Mouse (Mus musculus) lung, postnatal 10 days (tissue): ENCODE results near the gene Itfg2.

Experiments
- DNase-seq: peaks from one replicate; pipeline ENCODE4 v3.0.0; 2021

Itfg2 gene

DNA sequence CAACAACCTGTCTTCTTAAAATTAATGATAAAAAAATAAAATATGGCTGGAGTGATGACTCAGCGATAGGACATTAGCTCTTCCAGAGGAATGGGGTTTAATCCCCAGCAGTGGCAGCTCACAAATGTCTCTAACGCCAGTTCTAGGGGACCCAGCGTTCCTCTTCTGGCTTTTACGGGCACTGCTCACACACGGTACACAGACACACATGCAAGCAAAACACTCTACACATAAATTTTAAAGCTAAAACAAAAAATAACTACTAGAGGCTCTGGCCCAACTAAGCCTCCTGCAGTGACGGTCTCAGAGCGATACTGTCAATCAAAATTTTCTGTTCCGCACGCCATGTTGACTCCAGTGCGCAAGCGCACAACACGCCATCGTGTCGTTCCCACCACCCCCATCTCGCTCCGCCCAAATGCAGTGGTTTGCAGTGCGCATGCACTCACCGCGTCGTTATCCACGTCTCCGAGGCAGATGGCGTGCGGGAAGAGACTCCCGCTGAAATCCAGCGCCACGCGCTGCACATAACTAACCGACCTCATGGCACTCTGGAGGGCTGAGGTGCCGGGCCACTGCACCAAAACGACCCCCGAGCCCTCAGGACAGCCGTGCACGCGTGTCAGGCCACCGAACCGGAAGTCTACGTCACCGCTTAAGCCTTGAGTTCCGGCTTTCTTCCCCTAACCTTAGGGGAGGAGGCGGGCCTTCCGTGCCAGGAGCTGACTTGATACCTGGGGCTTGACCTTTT is at the start of gene Itfg2:
TSS of gene Itfg2 (minus strand) at position 663 of the 751 bp plus-strand sequence.
- DNase-seq: peak; percentile 98

DNA sequence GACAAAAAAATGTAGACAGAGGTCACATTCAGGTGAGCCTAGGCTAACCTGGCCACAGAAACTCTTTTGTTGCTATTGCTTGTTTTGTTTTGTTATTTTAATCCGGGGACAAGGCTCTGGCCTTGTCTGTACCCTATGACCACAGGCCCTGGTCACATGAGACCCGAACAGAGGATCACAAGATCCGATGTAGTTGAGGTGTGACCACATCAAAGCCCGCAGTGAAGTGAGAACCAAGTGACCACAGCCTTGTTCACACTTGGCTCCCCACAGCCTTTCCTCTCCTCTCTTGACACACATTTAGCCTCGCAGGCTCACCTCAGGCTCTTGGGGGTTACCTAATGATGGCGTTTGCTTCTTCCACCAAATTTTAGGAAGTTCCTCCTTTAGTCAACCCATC is 49.4 kb upstream of the Itfg2 start:
- DNase-seq: no peak

DNA sequence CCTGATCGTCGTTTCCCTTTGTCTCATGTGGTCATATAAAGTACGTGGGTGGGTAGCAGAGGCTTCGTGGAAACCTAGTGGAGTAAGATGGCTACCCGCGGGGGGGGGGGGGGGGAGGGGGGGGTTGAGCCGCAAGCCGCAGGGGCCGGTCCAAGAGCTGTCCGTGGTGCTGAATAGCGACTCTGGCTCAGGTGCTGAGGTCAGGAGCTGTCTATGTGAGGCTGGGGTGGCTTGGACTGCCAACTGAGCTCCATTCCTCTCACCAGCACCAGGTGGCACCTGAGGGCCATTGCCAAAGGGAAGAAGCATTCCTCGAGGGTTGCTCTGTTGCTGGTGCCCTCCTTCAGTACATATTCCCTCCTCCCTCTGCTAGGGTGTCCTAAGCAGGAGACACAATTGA is 44.7 kb upstream of the Itfg2 start:
- DNase-seq: peak; percentile 71

DNA sequence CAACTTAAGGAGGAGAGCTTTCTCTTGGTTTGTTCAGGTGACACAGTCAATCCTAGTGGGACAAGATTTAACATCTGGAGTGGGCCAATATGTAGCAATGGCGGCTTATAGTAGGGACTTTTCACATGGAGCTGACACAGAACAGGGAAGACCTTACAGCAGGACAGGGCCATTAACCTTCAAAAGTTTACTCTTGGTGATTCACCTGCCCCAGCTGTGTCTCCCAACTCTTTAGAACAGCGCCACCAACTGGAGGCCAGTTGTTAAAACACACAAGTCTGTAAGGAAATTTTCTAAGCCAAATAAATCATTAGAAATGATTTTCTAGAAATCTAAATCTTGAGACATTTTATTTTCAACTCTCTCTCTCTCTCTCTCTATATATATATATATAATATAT is 42.6 kb upstream of the Itfg2 start:
- peak; percentile 9 for DNase-seq

DNA sequence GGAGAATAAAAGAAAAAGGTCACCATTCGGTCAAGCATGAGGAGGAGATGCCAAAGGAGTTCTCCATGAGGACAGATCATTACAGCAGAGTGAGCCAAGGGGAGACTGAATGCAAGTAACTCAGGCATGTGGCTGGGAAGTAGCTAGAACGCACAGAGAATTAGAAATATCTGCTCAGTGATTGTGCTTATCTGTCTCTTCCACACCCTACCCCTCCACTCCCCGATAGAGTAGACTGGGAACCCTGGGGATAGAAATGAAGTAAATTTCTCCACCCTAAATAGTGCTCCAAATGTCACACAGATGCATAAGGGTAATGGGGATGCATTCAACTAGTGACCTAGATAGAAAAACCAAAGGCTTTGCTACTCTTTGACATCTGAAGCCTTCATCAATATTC is 41.8 kb upstream of the Itfg2 start:
- no peak for DNase-seq

DNA sequence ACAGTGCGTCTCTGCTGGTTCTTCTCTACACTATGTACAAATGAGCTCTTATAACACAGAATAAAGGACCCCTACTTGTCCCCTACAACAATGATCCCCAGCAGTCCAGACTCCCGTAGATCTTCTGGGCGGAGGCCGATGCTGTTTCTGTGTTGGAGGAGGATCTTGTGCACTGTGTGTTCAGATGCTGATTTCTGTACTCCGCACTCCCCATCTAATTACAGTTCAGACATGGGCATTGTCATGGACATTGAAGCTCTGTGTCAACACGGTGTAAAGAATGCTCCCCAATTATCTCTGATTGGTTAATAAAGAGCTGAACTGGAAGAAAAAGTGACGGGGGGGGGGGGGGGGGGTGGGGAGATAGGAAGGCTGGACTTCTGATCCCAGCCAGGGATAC is 41.3 kb upstream of the Itfg2 start:
- DNase-seq: no peak

DNA sequence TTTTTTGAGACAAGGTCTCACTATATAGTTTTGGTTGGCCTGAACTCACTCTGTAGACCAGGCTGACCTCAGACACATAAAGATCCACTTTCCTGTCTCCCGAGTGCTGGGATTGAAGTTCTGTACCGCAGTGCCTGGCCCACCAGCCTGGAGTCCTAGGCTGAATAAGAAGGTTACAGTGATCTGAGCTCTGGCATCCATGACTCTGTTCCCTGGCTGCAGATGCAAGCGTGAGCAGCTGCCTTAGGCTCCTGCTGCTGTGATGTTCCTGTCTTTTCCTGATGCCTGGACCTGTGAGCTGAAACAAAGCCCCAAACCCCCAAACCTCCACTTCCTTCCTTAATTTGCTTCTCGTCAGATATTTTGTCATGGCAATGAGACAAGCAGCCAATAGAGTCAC is 40.3 kb upstream of the Itfg2 start:
- no peak for DNase-seq

DNA sequence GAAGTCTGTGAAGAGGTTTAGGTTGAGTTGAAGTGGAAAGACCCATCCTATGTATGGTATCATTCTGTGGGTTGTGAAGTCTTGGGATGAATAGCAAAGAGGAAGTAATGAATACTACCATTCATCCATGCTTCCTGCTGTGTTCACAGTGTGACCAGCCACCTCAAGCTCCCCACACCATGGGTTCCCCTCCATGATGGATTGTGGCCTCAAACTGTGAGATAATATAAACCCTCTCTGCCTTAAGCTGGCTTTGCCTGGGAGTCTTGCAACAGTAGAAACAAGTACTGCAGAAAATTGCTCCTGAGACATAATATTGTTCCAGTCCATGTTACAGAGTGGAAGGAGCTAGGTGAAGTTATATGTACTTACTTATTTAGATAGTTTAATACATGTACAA is 36.9 kb upstream of the Itfg2 start:
- DNase-seq: no peak

DNA sequence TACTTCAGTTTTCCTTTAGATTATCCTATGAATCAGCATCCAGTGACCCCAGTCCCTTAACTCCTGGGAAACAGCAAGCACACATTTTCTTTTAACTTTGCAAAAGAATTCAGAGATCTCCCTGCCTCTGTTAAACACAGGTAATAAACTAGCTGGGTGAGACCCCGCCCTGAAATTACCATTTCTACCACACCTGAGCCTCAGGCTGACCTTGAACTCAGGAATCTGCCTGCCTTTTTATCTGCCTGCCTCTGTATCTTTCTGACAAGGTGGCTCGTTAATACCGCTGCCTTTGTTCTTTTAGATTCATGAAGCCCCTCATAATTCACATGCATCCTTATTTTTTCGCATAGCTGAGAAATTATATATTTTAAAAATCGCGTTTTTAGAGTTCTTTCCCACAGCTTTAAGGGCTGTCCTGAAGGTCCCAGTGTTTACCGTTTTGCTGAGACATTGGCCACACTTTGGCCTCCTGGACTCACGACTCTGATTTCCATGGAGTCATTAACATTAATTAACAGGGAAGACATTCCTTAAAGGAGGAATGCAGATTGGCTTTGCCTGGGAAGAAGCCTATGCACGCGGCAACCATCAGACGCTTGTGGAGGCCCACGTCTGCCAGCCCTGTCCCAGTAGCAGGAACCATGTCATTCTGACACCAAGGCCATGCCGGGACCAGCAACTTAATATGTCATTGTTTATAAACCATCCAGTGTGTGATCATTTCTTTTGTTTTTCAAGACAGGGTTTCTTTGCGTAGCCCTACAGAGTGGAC is 36.2 kb upstream of the Itfg2 start:
- DNase-seq: no peak

DNA sequence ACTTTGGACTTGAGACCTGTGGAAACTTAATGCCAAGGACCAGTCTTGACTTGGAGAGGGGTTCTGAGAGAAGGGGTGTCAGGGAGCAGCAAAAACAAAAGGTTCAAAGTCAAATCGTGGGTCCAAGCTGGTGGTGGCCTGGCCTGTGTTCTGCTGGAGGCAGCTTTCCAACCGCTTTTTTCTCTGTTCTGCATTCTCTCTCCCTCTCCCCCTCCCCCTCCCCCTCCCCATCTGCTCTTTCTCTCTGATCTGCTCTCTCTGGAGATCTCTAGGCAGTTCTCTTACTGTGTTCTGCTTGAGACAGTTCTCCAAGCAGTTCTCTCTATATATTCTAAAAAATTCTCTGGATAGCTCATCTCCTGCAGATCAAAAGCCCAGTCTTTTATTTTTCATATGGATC is 35.6 kb upstream of the Itfg2 start:
- no peak for DNase-seq

DNA sequence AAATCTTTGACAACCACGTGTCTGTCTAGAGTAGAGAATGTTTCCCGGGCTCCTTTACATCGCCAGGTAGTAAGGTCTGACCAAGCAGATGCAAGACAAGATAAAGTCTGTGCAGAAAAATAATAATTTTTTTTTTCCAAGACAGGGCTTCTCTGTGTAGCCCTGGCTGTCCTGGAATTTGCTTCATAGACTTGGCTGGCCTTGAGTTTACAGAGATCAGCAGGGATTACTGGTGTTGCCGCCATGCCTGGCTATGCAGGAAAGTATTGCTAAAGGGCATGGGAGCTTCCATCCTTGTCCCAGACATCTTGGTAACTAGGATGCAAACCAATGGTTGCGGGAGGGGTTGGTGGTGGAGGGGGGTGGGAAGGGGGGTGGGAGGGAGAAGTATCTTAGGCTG is 32.5 kb upstream of the Itfg2 start:
- DNase-seq: no peak

DNA sequence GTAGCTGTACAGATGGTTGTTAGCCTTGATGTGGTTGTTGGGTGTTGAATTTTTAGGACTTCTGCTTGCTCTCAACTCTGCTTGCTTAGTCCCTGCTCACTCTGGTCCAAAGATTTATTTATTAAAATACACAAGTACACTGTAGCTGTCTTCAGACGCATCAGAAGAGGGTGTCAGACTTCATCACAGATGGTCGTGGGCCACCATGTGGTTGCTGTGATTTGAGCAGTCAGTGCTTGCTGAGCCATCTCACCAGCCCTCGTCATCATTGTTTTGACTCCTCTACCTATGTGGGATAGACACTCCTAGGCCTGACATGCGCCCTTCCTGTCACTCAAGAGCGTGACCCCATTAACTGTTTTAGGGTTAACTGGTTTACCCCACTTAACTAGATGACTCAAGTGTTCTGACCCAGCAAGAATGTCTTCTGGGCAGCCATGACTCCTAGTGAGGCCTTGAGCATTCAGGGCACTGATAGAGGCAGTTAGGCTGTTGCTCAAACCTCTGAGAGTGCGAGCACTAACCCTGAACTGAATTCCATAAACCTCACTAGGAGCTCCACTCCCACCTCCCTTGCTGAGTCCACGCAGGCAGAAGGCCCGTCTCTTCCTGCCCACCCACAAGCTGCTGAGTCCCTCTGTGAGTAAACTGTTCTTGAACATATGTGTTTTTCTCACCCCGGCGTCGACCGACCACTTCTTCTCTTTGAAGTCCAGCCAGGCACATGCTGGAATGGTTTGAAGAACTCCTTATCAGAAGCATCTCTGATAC is 31.3 kb upstream of the Itfg2 start:
- DNase-seq: no peak

DNA sequence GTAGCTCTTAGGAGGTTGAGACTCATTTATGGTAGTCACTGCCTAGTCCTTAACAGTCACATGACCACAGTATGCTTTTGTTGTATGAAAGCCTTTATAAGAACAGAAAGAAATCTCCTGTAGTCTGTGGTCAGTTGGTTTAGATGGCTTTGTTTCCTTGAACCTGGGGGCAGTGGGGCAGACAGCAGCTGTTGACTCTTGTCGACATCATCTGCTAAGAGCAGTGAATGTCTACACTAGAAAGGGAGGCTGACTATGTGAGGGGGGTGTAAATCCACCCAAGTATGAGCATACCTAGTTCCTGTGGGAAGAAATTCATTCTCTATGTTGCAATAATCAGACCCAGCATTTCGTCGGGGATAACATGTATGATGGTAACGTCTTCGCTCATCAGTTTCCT is 22.3 kb upstream of the Itfg2 start:
- DNase-seq: no peak

DNA sequence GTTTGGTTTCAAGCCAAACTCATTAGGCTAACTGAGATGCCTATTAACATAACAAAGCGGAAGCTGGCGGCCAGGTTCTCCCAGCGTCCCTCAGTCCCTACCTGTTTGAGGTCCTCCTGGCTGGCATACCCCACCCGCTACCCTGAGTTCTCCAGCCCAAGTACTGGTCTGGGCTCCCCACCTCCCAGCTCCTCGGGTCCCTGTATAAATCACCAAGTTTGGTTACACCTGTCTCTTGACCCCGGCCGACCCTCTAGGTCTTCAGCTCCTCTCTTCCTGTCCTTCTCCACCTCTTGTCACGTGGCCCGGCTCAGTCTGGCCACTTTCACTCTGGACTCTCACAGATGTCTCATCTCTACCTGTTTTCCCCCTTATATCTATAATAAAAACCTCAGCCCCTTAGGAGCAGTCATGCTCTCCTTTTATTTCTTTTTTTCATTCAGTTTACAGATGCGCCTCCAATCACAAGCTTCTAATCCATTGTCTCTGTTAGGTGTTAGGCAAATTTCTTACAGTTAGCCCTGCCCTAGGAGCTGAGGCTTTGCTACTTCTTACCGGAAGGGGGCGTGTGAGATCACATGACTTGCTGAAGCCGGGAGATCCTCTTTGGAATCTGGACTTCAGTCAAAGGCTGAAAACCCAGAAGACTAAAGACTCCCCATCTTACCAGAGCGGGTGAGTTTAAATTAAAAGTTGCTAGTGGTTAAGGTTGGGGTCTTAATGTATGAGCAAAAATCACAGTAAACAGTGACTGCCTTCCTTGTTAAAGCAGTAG is 21.2 kb upstream of the Itfg2 start:
- DNase-seq: peak; percentile 79

DNA sequence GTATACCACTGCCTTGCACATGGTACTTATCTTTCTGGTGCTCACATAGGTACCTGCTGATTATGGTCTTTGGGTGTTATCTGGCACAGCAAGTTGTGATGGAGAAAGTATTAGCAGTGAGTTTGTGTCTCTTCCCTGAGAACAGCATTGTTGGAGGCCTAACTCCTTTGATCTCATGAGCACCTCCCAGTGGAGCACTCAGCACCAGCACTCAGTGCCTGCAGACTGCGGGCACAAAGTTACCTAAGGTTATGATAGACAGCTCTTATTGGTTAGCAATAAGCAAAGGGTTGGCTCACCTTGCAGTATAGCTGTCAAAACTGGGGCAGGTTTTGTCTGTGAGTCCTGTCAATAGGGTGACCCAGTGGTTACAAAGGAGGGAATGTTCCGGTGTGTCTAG is 15.5 kb upstream of the Itfg2 start:
- no peak for DNase-seq

DNA sequence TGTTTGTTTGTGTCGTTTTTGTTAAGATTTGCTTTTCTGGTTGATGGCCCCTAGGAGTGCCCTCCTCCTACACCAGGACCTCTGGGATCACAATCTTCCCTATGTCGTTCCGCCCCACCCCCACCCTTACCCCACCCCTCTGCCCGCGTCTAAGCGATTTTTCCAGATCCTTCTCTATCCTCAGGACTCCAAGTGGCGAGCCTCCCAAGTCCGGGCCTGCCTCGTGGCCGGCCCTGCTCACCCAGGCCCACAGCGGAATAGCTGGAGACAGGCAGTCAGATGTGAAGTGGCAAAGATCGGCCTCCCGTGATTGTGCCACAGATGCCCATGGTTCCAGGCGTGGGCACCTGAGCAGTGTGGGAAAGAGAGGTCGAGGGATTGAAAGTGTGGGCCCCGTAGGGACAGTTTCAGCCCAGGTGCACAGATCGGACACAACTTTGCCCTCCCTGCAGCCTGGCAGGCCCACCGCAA is 14.2 kb upstream of the Itfg2 start:
- no peak for DNase-seq

DNA sequence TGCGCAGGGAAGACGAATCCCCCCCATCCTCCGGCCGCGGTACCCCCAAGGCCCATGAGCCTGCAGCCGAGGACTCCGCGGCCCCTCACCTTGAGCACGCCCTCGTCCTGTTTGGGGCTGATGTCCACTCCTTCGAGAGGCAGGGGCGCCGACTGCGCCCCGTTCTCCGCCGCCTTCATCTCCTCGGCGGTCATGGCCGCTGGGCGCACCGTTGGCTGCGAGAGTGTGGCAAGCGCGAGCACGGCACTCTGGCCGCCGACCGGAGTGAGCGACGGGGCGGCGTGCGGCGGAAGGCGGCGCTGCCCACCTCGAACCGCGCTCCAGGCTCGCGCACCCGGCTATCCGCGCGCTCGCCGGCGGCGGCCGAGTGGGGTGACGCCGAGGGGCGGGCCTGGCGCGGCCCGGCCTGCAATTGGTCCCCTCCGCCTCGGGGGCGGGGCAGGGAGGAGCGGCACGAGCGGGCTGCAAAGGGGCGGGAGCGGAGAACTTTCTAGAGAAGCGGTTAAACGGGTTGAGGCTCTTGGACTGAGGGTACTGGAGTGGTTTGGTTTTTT is 13.7 kb upstream of the Itfg2 start, which contains the start of gene Fkbp4:
TSS of gene Fkbp4 (minus strand) at position 361 of the 554 bp plus-strand sequence.
- peak; percentile 97 for DNase-seq

DNA sequence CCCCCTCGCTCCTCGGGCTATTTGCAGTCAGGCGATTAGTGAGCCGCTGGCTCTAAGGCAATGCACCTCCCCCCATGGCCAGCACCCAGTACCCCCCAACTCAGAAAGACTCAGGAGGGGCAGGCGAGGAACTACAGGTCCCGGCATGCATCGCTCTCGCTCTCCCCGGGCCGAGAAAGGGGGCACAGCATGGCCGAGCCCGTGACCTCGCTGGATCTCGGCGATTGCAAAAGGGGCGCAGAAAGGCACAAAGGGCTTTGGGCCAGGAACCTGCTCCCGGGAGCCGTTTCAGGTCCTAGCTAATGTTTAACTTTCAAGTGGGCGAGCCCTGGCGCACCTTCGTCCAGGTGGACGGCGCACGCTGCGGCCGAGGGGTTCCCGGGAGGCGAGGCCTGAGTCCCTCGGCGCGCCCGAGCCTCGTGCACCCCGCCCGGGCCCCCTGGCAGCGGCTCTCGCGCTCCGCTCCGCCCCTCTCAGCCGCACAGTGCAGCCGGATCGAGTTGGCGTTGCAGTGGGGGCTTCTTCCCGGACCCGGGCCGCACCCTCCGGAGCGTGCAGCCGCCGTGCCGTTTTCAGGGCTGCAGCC is 13.1 kb upstream of the Itfg2 start:
- peak; percentile 77 for DNase-seq

DNA sequence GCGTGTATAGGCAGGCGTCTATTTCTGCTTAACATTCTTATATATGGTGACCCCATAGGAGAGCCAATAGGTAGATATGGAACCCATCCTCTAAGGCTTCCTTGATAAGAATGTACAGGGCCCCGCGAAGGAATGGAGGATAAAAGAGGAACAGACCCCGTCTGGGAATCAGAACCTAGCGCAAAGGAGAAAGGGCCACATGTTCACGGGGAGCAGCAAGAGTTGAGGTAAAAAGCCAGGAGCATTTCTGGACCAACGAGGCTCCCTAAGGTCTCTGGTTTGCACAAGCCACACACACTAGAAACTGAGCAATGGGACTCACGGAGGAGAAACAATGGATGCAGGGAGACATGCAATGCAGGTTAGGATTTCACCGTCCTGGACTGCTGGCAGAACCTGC is 12.6 kb upstream of the Itfg2 start:
- no peak for DNase-seq

DNA sequence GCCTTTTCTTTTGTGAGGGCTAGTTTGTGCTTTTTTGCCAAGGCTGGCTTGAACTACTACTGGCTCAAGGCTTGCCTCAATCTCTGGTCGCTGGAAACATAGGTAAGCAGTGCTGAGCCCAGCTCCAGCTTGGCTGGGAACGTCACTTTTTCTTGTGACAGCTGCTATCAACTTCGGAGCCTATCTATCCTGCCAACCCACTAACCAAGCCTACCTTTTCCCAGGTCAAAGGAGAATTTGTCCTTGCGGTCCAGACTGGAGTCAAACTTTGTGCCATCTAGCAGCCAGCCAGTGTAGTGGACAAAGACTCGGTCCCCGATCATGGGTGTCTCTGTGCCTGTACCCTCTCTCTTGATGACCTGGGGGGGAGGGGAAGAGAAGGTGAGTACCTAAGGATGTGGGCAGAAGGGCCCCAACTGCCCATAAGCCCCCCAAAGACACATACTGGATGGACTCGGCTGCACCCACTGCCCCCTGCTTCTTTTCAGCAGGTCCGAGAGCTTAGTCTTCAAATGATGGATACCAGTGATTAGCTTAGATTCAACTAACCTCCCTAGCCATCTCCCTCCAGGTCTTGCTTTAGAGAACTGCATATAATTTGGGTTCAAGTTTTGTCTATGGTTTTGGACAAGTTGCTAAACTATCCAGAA is 11.8 kb upstream of the Itfg2 start:
- no peak for DNase-seq

DNA sequence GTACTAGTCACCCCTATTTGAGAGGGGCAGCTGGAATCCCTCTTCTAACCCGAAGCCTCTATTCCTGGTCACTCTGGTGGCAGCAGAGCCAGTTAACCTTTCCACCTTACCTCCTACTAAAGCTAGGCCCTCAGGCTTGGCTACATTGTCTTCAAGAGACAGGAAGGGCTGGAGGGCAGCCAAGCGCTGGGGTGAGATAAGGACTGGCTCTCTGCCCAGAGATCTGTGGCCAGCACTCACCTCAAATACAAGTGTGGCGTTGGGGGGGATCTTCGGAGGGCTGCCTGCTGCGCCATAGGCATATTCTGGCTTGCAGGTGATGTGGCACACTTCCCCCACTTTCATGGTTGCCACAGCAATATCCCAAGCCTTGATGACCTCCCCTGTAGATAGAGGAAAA is 10.7 kb upstream of the Itfg2 start:
- DNase-seq: peak; percentile 90
